Mouse (Mus musculus) midbrain, embryonic 16.5 days (tissue): ENCODE measurements around the gene Pno1. TPM values are rescaled to one million over a fixed set of nuclear protein-coding genes. Genes with fewer than 3 reads are reported as not detected.

Experiments
- ATAC-seq: fragments of 200-750 bp; cut with Nextera tagmentation; 2 replicates; pipeline ENCODE4 v1.8.0; 2017; ENCODE audit warnings: moderate TSS enrichment
- H3K27ac ChIP-seq: fragments of 300-500 bp; sonication (generic); 2 replicates; pipeline ENCODE4 v1.5.1; 2014; ENCODE audit warnings: mild to moderate bottlenecking, low read length, mixed read lengths
- H3K27me3 ChIP-seq: fragments of 300-500 bp; sonication (generic); 2 replicates; pipeline ENCODE4 v1.6.1; 2014; ENCODE audit warnings: low read depth, low read length, mixed read lengths; ENCODE audit not compliant: control insufficient read depth, insufficient read depth
- H3K36me3 ChIP-seq: fragments of 300-500 bp; sonication (generic); 2 replicates; pipeline ENCODE4 v1.6.1; 2014; ENCODE audit warnings: mild to moderate bottlenecking, low read length, moderate library complexity, mixed read lengths; ENCODE audit not compliant: control insufficient read depth, insufficient read depth
- H3K4me1 ChIP-seq: fragments of 300-500 bp; sonication (generic); 2 replicates; pipeline ENCODE4 v1.6.1; 2014; ENCODE audit warnings: mild to moderate bottlenecking, low read length, mixed read lengths; ENCODE audit not compliant: control insufficient read depth, insufficient read depth
- H3K4me2 ChIP-seq: fragments of 300-500 bp; sonication (generic); 2 replicates; pipeline ENCODE4 v1.6.1; 2014; ENCODE audit warnings: mild to moderate bottlenecking, low read length, mixed read lengths
- H3K4me3 ChIP-seq: fragments of 300-500 bp; sonication (generic); 2 replicates; pipeline ENCODE4 v1.5.1; 2014; ENCODE audit warnings: low read depth, mild to moderate bottlenecking, low read length, moderate library complexity, mixed read lengths
- H3K9ac ChIP-seq: fragments of 300-500 bp; sonication (generic); 2 replicates; pipeline ENCODE4 v1.6.1; 2014; ENCODE audit warnings: low read depth, low read length, mixed read lengths
- H3K9me3 ChIP-seq: fragments of 300-500 bp; sonication (generic); replicated peaks from 2 replicates; pipeline ENCODE4 v1.6.1; 2014; ENCODE audit warnings: mild to moderate bottlenecking, low read length, mixed read lengths; ENCODE audit not compliant: control insufficient read depth, poor library complexity, severe bottlenecking
- WGBS: fragments of 180-500 bp; shearing (Covaris S2); extraction: QIAGEN DNeasy Blood & Tissue Kit; methylation state at CpG from one replicate; pipeline ENCODE4 v1.1.7; 2014; 5-methylcytosine and 5-hydroxymethylcytosine counted together
- polyA plus RNA-seq: library from polyadenylated mRNA; unstranded; fragments of >200 nt; fragmentation: Nextera tagmentation; extraction: Ambion mirVana; gene quantifications from 2 replicates; pipeline ENCODE4 v1.2.1, GENCODE M21; 2015

Pno1 gene
- polyA plus RNA-seq, 1 experiment from 2014 or later, result 40.9 TPM

- no peak overlapping the region for H3K4me3 ChIP-seq
- H3K36me3 ChIP-seq, result 0 out of 2 replicates have a peak, but pooled peaks cover under 1% of the 10 kb centered on the region
- H3K27me3 ChIP-seq, result no peaks in the 10 kb centered on the region
- H3K9ac ChIP-seq, result no peak overlapping the region
- H3K27ac ChIP-seq, result no peak overlapping the region
- H3K4me1 ChIP-seq, result peaks cover 18% of the 10 kb centered on the region
- 89% methylated on average over 3 of the region's 3 CpGs for WGBS
- no peak for ATAC-seq
- H3K4me2 ChIP-seq, result no peak overlapping the region
- H3K9me3 ChIP-seq, result no peaks in the 10 kb centered on the region
Measured at GRCm38 (mm10) chr11:17215475-17215874, 4.1 kb upstream of the Pno1 start.

- no peak for ATAC-seq
- 75% methylated on average over 5 of the region's 5 CpGs for WGBS
- no peaks in the 10 kb centered on the region for H3K27me3 ChIP-seq
Measured at GRCm38 (mm10) chr11:17212903-17213509, 1.6 kb upstream of the Pno1 start.

GRCm38 (mm10) chr11:17212141-17212495, 750 bp upstream of the Pno1 start:
- Histone ChIP-seq H3K27ac (peak overlapping the region; percentile 91), H3K9me3 (no peaks in the 10 kb centered on the region), H3K27me3 (no peaks in the 10 kb centered on the region), H3K4me2 (peak overlapping the region; percentile 81), H3K4me3 (peak overlapping the region; percentile 98), H3K36me3 (peaks cover 6% of the 10 kb centered on the region; the same call in 1 of the 2 replicates), H3K4me1 (peaks cover 22% of the 10 kb centered on the region), H3K9ac (peak overlapping the region; percentile 81)
- no peak for ATAC-seq
- 3% methylated on average over 10 of the region's 10 CpGs for WGBS

More at GRCm38 (mm10) chr11:17212903-17213509, 1.6 kb upstream of the Pno1 start:
- Histone ChIP-seq H3K27ac (no peak overlapping the region), H3K36me3 (peaks cover 6% of the 10 kb centered on the region; the same call in 1 of the 2 replicates), H3K4me3 (no peak overlapping the region), H3K9me3 (no peaks in the 10 kb centered on the region), H3K9ac (no peak overlapping the region), H3K4me1 (peaks cover 22% of the 10 kb centered on the region), H3K4me2 (peak overlapping the region; percentile 81; the same call in 1 of the 2 replicates)

- Histone ChIP-seq H3K4me1 (no peaks in the 10 kb centered on the region), H3K36me3 (peaks cover 9% of the 10 kb centered on the region; the same call in 1 of the 2 replicates), H3K27me3 (no peaks in the 10 kb centered on the region), H3K9ac (no peak overlapping the region), H3K4me3 (no peak overlapping the region), H3K4me2 (no peak overlapping the region), H3K9me3 (no peaks in the 10 kb centered on the region), H3K27ac (no peak overlapping the region)
- 92% methylated on average over 6 of the region's 6 CpGs for WGBS
- ATAC-seq, result no peak
Measured at GRCm38 (mm10) chr11:17202481-17202880, 8.9 kb downstream of the Pno1 start.

GRCm38 (mm10) chr11:17200936-17201335, 10.4 kb downstream of the Pno1 start:
- no peak overlapping the region for H3K9ac ChIP-seq
- H3K4me3 ChIP-seq, result no peak overlapping the region
- H3K36me3 ChIP-seq, result peaks cover 15% of the 10 kb centered on the region; the same call in 1 of the 2 replicates
- no peak overlapping the region for H3K4me2 ChIP-seq
- no peaks in the 10 kb centered on the region for H3K27me3 ChIP-seq
- H3K4me1 ChIP-seq, result no peaks in the 10 kb centered on the region
- no peak for ATAC-seq
- H3K27ac ChIP-seq, result no peak overlapping the region
- no peaks in the 10 kb centered on the region for H3K9me3 ChIP-seq
- WGBS, result 89% methylated on average over 4 of the region's 4 CpGs

- H3K27ac ChIP-seq, result no peak overlapping the region
- H3K36me3 ChIP-seq, result peaks cover 24% of the 10 kb centered on the region; the same call in 1 of the 2 replicates
- H3K4me1 ChIP-seq, result no peaks in the 10 kb centered on the region
- H3K9ac ChIP-seq, result no peak overlapping the region
- ATAC-seq, result no peak
- no peaks in the 10 kb centered on the region for H3K9me3 ChIP-seq
- H3K4me2 ChIP-seq, result no peak overlapping the region
- H3K27me3 ChIP-seq, result no peaks in the 10 kb centered on the region
- H3K4me3 ChIP-seq, result no peak overlapping the region
- 96% methylated on average over 3 of the region's 3 CpGs for WGBS
Measured at GRCm38 (mm10) chr11:17199840-17200501, 11.4 kb downstream of the Pno1 start.

GRCm38 (mm10) chr11:17199170-17199569, 12.2 kb downstream of the Pno1 start:
- Histone ChIP-seq H3K4me3 (no peak overlapping the region), H3K9me3 (no peaks in the 10 kb centered on the region), H3K4me1 (no peaks in the 10 kb centered on the region), H3K9ac (no peak overlapping the region), H3K36me3 (peaks cover 24% of the 10 kb centered on the region; the same call in 1 of the 2 replicates), H3K4me2 (no peak overlapping the region), H3K27ac (no peak overlapping the region), H3K27me3 (no peaks in the 10 kb centered on the region)
- 95% methylated on average over 5 of the region's 5 CpGs for WGBS
- ATAC-seq, result no peak

- Histone ChIP-seq H3K27ac (no peak overlapping the region), H3K4me2 (no peak overlapping the region), H3K36me3 (peaks cover 13% of the 10 kb centered on the region; the same call in 1 of the 2 replicates), H3K4me1 (no peaks in the 10 kb centered on the region; the same call in 1 of the 2 replicates), H3K4me3 (no peak overlapping the region), H3K9ac (no peak overlapping the region), H3K9me3 (no peaks in the 10 kb centered on the region), H3K27me3 (no peaks in the 10 kb centered on the region)
- 46% methylated on average over 9 of the region's 9 CpGs for WGBS
- ATAC-seq, result peak; percentile 32; the same call in 1 of the 2 replicates
Measured at GRCm38 (mm10) chr11:17192151-17192844, 19.1 kb downstream of the Pno1 start.

GRCm38 (mm10) chr11:17188786-17189185, 22.6 kb downstream of the Pno1 start:
- H3K4me3 ChIP-seq, result no peak overlapping the region
- ATAC-seq, result no peak
- H3K9me3 ChIP-seq, result no peaks in the 10 kb centered on the region
- no peaks in the 10 kb centered on the region for H3K27me3 ChIP-seq
- no peak overlapping the region for H3K27ac ChIP-seq
- no peak overlapping the region for H3K4me2 ChIP-seq
- 54% methylated on average over 3 of the region's 3 CpGs for WGBS
- H3K9ac ChIP-seq, result no peak overlapping the region
- H3K36me3 ChIP-seq, result no peaks in the 10 kb centered on the region
- H3K4me1 ChIP-seq, result no peaks in the 10 kb centered on the region; the same call in 1 of the 2 replicates
